Mouse (Mus musculus) G1E (cell line): ENCODE results near the gene Ranbp3l. TPM values are rescaled to one million over a fixed set of nuclear protein-coding genes. Genes with fewer than 3 reads are reported as not detected.

Experiments
- ATAC-seq: 2 replicates; pipeline ENCODE4 v1.8.0; 2016; ENCODE audit warnings: mild to moderate bottlenecking; ENCODE audit not compliant: insufficient number of reproducible peaks, poor library complexity, low FRiP score, severe bottlenecking; ENCODE audit errors: extremely low read depth
- DNase-seq: peaks from one replicate; pipeline ENCODE4 v3.0.0; 2012; ENCODE audit warnings: low spot score
- H3K27me3 ChIP-seq: 2 replicates; pipeline ENCODE4 v1.6.1; 2012; ENCODE audit warnings: mild to moderate bottlenecking, low read length, inconsistent platforms; ENCODE audit not compliant: insufficient read depth
- H3K36me3 ChIP-seq: replicated peaks from 2 replicates; pipeline ENCODE3; 2012; ENCODE audit warnings: mild to moderate bottlenecking, inconsistent platforms
- H3K4me1 ChIP-seq: 2 replicates; pipeline ENCODE4 v1.6.1; 2012; ENCODE audit warnings: low read depth, low read length, inconsistent platforms, mixed read lengths; ENCODE audit not compliant: insufficient read depth
- H3K4me3 ChIP-seq: 2 replicates; pipeline ENCODE4 v1.5.1; 2012; ENCODE audit warnings: low read depth, mild to moderate bottlenecking, inconsistent platforms, low read length, moderate library complexity, mixed read lengths
- H3K9me3 ChIP-seq: replicated peaks from 2 replicates; pipeline ENCODE4 v1.6.1; 2012; ENCODE audit warnings: inconsistent platforms
- CTCF ChIP-seq: IDR thresholded peaks from 2 replicates; pipeline ENCODE4 v1.5.1; 2012; ENCODE audit warnings: low read depth, low read length, inconsistent platforms, mixed read lengths
- GATA1 ChIP-seq: IDR thresholded peaks from 2 replicates; pipeline ENCODE4 v1.6.1; 2012; ENCODE audit warnings: borderline replicate concordance, low read length, inconsistent platforms, mixed read lengths
- GATA2 ChIP-seq: IDR thresholded peaks from 2 replicates; pipeline ENCODE4 v1.6.1; 2012; ENCODE audit warnings: low read depth, low read length, inconsistent platforms, borderline replicate concordance
- POLR2AphosphoS5 ChIP-seq: IDR thresholded peaks from 2 replicates; pipeline ENCODE4 v1.6.1; 2012; ENCODE audit warnings: low read depth, low read length, inconsistent platforms; ENCODE audit not compliant: insufficient replicate concordance
- TAL1 ChIP-seq: conservative IDR thresholded peaks from 2 replicates; pipeline ENCODE4 v1.6.1; 2012; ENCODE audit warnings: low read depth, low read length, inconsistent platforms, mixed read lengths
- polyA plus RNA-seq: library from polyadenylated mRNA; stranded (reverse); fragments of >175 nt; gene quantifications from 2 replicates; pipeline ENCODE4 v1.2.3, GENCODE M21; 2012
- total RNA-seq, 2 experiments: library from RNA; stranded (forward) in 1 of 2; stranded (reverse) in 1 of 2; fragments of 200-1000 nt in 1 of 2; fragments of >200 nt in 1 of 2; fragmentation: Nextera tagmentation in 1 of 2; gene quantifications; 2 replicates each; pipeline ENCODE4 v1.2.3; 2014 to 2017

Gene Ranbp3l
- total and polyA plus RNA-seq, 3 experiments, result 0.33 TPM; not detected in 2

DNA sequence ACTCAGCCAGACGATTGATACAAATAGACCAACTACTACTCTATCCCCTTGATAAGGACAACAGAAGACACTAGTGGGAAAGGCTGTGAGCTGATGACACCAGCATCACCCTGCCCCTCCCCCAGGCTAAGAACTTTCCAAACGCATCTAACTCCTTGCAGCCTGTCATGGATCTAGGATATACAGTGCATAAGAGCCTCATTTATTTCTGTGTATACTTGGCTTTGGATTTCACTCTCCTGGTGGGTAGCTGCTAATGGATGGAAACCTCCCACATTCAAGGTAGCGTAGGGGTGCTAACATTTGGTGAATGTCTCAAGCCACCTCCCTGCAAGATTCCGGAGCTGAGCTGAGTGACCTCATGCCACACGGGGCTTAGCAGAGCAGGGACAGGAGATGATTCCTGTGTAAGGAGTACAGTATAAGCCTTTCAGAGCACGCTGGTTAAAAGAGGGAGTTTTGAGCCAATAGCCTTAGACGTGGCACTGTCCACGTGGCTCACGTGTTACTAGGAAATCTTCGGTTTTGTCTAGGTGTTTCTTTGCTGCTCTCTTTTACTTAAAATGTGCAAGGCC, 1.4 kb downstream of the Ranbp3l start:
- no peak overlapping the region for H3K4me3 ChIP-seq
- no peaks in the 10 kb centered on the region; the same call in none of the 2 replicates for H3K27me3 ChIP-seq
- H3K4me1 ChIP-seq, result no peaks in the 10 kb centered on the region
- no peak for ATAC-seq
- H3K36me3 ChIP-seq, result no peaks in the 10 kb centered on the region
- H3K9me3 ChIP-seq, result no peaks in the 10 kb centered on the region
- DNase-seq, result no peak
- TF ChIP-seq TAL1 (no peak), CTCF (no peak), GATA2 (no peak), POLR2AphosphoS5 (no peak), GATA1 (no peak)

DNA sequence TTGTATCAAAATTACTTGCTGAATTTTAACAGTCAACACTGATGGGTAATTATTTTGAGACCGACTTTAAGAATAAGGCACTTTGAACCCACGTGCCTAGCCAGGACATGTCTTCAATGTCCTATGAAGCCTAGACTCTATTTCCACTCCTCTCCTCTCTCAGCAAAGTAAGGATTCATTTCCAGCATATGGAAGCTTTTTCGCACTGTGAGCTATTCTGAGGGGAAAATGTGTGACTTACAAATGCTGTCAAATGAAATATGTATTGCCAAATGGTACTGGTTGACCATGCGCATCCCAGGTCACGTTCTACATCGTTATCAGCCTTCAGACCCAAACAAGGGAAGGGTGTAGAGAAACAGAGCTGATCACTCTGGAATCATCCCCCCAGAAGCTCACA, 23.5 kb downstream of the Ranbp3l start:
- H3K27me3 ChIP-seq, result peaks cover 10% of the 10 kb centered on the region; the same call in 1 of the 2 replicates
- no peak for TF ChIP-seq GATA2
- DNase-seq (no peak), ATAC-seq (no peak)
- no peak overlapping the region for H3K4me3 ChIP-seq
- H3K4me1 ChIP-seq, result no peaks in the 10 kb centered on the region
- H3K9me3 ChIP-seq, result no peaks in the 10 kb centered on the region
- H3K36me3 ChIP-seq, result no peaks in the 10 kb centered on the region

DNA sequence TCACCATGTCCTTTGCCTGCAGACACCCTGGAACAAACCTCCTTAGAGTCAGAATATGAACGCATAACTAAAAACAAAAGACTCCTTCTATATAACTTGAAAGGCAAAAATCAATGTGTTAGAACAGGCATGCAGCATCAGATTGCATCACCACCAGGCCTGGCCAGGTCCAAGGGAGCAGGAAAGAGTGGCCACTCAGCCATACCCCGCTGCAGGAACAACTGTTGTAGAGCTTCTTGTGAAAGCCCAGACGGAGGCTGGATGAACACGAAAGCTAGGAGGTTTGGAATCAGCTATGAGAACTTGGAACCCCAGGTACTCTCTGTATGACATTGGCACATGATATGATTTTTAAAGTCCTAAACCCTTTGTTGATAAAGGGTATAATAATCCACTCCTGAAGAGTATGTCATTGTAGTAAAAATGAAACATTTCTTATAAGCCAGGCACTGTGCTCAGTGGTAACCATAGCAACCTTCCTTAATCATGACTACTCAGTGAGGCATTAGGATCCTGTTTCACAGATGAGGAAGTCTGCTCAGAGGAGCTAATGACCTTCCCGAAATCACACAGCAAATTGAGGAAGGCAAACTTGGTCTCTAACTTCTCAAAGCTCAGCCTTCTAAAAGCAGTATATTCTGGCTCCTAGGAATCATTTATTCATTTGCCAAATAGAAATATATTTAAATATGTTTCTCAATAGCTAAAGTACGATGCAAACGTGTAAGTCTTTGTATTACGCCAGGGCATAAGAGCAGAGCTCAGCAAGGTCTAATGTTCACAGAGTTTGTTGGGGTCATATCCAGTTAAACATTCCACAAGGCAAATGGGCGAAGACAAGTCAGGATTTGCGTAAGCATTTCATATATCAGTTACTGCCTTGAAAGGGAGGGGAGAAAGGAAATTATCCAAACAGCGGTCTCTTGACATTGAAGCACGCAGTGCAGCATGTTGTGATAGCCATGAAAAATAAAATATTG, 24.4 kb downstream of the Ranbp3l start:
- H3K4me3 ChIP-seq, result no peak overlapping the region
- H3K27me3 ChIP-seq, result peaks cover 10% of the 10 kb centered on the region; the same call in 1 of the 2 replicates
- H3K4me1 ChIP-seq, result no peaks in the 10 kb centered on the region
- TF ChIP-seq TAL1, result no peak
- no peak for TF ChIP-seq GATA2
- no peak for TF ChIP-seq GATA1
- TF ChIP-seq POLR2AphosphoS5, result no peak
- no peak for TF ChIP-seq CTCF
- ATAC-seq, result no peak; the same call in 1 of the 2 replicates
- DNase-seq, result no peak
- H3K9me3 ChIP-seq, result no peaks in the 10 kb centered on the region
- no peaks in the 10 kb centered on the region for H3K36me3 ChIP-seq

- TF ChIP-seq GATA2 (no peak), POLR2AphosphoS5 (no peak), GATA1 (no peak), TAL1 (no peak), CTCF (no peak)
- no peaks in the 10 kb centered on the region for H3K36me3 ChIP-seq
- DNase-seq, result no peak
- ATAC-seq, result no peak
- H3K4me1 ChIP-seq, result no peaks in the 10 kb centered on the region
- H3K9me3 ChIP-seq, result no peaks in the 10 kb centered on the region
- no peak overlapping the region for H3K4me3 ChIP-seq
- peaks cover 10% of the 10 kb centered on the region; the same call in 1 of the 2 replicates for H3K27me3 ChIP-seq
Measured at GRCm38 (mm10) chr15:8994608-8995277, 27.0 kb downstream of the Ranbp3l start.

DNA sequence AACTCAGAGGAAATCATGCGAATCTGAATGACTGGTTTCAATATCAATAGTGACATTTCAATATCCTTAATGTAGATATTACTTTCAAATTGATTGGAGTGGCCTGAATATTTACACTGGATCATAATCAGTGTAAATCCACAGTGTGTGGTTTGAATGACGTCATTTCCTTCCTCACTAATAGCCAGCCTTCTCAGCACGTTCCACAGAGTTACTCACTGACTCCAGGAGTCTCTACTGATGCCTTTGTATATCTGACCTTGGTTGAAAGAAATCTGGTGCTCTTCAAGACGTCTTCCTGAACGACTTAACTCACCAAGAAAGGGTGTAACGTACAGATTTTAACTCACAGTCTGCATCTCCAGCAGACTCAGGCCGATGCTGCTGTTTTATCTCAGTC, 27.7 kb downstream of the Ranbp3l start:
- DNase-seq, result no peak

DNA sequence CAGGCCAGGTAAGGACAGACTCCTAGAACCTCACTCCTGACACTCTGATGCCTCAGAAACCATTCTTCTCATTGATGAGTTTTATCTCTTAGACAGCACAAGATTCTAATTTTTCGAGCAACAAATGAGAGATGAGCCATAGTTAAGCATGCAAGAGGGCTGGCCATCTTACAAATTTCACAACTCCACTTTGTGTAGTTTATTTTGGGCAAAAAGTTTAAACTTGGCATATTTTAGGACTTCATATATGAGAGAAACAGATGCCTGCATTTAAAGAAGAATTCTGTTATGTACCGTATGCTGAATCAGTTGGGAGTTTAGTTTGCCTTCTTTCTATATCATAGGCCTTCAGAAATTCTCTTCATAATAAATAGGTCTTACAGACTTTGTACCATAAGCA, 35.0 kb downstream of the Ranbp3l start:
- H3K4me3 ChIP-seq, result no peak overlapping the region
- H3K4me1 ChIP-seq, result no peaks in the 10 kb centered on the region
- H3K27me3 ChIP-seq, result no peaks in the 10 kb centered on the region
- DNase-seq, result no peak
- H3K9me3 ChIP-seq, result no peaks in the 10 kb centered on the region
- ATAC-seq, result no peak
- H3K36me3 ChIP-seq, result no peaks in the 10 kb centered on the region
- TF ChIP-seq GATA2 (no peak), TAL1 (no peak), GATA1 (no peak), POLR2AphosphoS5 (no peak), CTCF (no peak)

More for the DNA sequence above, 27.7 kb downstream of the Ranbp3l start:
- no peak for TF ChIP-seq GATA2
- no peak for TF ChIP-seq CTCF
- Histone ChIP-seq H3K9me3 (no peaks in the 10 kb centered on the region), H3K36me3 (no peaks in the 10 kb centered on the region), H3K4me3 (no peak overlapping the region), H3K4me1 (no peaks in the 10 kb centered on the region), H3K27me3 (peaks cover 7% of the 10 kb centered on the region; the same call in 1 of the 2 replicates)
- no peak for ATAC-seq
